Mouse (Mus musculus): Measurements from ENCODE around the gene Cfap97d1.
"Not testable (repeated sequence)": the region's sequence is repeated elsewhere in the genome, so short reads cannot be mapped to it uniquely, and the experiment has no call there.

Gene Cfap97d1

DNA sequence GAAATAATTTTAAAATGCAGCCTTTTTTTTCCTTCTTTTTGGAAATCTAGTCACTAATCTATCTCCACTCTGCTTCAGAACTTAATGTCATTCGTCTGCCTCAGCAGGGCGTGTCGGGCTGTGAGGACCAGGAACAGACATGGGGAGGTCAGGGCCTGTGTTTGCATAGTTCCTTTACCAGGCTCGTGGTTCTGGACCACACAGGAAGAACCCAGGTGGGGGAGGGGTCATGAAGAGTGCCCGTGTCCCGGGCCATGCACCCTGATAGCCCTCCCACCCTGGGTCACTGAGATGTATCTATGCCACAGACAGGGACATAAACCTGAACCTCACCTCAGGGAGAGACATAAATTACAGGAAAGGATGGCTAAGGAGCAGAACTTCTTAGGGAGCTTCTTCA is 9.9 kb upstream of the Cfap97d1 start:
- DNase-seq (ENCODE audit: low spot score): no peak

- DNase-seq (ENCODE audit: low spot score): no peak
These were observed 9.2 kb upstream of the Cfap97d1 start for GRCm38 (mm10) chr11:101974923-101975322.

- no peak for DNase-seq (ENCODE audit: low spot score)
These were observed 7.1 kb upstream of the Cfap97d1 start for GRCm38 (mm10) chr11:101976949-101977348.

DNA sequence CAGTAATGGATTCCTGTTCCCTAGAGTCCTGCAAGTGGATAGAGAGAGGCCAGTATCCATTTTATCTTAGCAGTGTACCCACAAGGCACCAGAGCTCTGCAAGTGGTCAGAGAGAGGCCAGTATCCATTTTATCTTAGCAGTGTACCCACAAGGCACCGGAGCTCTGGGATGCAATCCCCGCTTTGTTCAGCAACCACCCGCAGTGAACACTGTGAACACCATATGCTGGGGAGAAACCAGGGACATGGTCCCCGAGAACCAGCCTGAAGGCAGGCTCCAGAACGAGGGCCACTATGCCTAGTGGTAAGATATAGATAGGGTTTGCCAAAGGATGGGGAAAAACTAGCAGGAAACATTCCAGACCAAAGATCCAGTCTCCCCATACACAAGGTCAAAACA is 4.9 kb upstream of the Cfap97d1 start:
- DNase-seq (ENCODE audit: low spot score): no peak

DNA sequence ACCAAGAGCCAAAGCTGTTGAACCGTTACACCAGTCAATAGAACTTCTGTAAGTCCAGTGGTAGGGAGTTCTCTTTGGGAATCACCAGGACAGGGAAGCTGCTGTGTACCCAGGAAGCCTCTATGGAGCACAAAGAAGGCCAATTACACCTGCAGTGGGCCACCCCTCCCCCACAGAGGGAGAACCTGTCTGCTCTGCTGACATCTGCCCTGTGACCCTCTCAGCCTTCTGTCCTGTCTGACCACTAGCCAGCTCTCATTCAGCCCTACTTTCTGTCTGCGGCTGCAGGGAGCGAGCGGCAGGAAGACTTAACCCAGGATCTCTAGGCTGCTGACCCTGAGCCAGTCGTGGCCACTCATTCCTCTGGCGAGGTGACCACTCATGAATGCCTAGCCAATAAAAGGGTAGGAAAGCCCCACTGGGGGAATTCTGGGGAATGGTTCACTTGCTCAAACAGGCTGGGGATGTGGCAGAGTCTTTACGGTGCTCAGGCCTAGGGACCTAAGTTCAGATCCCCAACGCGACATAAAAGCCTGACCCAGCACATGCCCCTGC is 3.4 kb upstream of the Cfap97d1 start:
- DNase-seq (ENCODE audit: low spot score): no peak

GRCm38 (mm10) chr11:101981850-101982249 is 2.2 kb upstream of the Cfap97d1 start:
- DNase-seq (ENCODE audit: low spot score): no peak

DNA sequence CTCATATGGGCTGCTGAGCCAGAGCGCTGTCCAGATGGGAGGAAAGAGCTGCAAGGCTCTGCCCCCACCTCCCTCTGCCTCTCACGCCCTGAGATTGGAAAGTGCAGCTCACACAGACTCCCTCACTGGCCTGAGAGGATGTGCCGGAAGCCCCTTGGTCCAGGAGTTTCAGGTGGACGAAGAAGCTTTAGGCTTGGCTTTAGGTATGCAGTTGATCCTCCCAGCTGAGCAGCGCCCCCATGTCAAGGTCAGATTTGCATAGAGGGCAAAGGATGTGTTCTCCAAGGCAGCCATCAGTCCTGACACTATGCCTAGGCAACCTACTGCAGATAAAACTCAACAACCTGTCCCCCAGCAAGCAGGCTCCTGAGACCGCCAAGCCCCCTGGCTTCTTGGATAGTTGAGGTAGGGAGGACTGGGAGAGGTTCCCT is 1.1 kb upstream of the Cfap97d1 start:
- DNase-seq (ENCODE audit: low spot score): no peak

DNA sequence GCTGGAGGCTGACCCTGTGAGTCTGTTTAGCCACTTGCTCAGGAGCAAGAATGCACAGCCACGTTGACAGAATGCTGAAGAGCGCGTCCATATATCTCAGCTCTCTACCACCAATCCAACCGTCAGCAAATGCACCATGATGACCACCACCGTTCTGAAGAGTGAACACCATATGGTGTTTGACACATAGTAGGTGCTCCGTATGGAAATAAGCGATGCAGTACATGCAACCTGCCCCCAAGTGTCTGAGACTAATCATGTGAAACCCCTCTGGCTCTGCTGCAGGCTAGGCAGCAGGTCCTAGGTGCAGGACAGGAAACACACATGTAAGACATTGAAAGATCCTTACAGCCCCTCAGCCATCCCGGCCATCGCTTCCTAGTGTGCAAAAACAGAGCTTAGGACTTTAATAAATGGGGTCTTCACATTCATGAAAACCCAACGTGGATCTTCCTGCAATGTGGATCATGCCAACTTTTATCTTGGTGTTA is 603 bp upstream of the Cfap97d1 start:
- no peak for DNase-seq (ENCODE audit: low spot score)

DNA sequence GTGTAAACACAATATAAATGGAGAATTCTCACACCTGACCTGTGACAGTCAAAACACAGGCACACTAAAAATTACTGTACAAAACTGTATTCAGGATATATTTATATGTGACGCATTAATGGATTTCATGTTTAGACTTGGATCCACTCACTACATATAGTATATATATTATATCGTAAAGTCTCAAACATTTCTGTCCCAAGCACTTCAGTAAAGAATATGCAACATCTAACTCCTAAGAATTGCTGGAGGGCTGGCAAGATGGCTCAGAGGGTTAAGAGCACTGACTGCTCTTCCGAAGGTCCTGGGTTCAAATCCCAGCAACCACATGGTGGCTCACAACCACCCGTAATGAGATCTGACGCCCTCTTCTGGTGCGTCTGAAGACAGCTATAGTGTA is 1.4 kb downstream of the Cfap97d1 start:
- not testable (repeated sequence) for DNase-seq (ENCODE audit: low spot score)

DNA sequence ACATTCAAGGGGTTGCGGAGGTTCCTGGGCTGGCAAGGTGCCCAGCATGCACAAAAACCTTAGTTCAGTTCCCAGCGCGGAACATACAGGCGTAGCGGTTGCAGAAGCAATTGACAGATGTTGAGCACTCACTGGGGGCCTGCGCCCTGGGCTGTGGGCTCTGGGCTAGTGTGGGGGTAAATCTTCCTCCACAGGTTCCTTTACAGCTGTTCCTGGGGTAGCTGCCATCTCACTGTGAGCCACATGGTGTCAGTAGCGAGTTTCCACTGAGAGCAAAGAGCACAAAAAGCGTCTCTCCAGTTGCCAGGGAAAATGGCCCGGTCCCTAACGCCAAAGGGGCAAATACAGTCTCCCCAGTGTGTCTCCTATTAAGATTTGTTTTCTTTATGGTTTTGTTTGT is 1.9 kb downstream of the Cfap97d1 start:
- peak; percentile 81 for DNase-seq (ENCODE audit: low spot score)

DNA sequence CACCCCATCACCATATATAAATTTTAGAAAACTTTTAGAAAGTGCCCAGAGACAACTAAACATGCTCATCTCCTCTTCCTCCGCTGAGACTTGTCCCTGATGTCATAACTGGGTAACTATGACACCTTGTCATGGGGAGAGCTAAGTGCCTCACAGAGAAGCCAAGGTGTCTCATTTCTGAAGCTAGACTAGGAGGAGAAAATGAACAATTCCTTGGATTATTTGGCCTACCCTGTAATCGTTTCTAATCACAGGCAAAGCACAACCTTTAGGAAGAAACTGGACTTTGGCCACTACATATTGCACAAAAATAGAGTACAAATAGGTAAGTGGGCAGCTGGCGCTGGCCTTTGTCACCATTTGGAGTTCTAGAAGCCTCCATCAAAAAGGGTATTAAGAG is 2.8 kb downstream of the Cfap97d1 start, which contains the start of gene Dusp3:
Gene Dusp3, minus strand, starts transcription at position 101 of the 400 bp plus-strand sequence.
- DNase-seq (ENCODE audit: low spot score): no peak

DNA sequence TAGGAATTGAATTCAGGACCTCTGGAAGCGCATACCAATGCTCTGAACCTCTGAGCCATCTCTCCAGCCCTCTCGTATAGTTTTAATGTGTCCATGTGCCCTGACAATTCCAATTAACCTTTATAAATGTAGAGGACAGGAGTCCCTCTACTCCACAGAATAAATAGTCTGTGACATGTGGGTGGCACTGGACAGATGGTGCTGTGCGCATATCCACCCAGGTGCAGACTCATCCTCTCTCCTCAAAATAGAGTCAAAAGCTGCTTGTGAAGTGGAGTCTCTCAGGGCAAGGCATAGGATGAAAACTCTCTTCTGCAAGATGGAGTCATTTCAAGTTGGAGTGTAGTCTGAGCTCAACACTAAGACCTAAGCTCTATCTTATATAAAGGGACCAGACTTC is 6.2 kb downstream of the Cfap97d1 start:
- DNase-seq (ENCODE audit: low spot score): no peak

- DNase-seq (ENCODE audit: low spot score): no peak
These were observed 7.7 kb downstream of the Cfap97d1 start for GRCm38 (mm10) chr11:101991813-101992212.

DNA sequence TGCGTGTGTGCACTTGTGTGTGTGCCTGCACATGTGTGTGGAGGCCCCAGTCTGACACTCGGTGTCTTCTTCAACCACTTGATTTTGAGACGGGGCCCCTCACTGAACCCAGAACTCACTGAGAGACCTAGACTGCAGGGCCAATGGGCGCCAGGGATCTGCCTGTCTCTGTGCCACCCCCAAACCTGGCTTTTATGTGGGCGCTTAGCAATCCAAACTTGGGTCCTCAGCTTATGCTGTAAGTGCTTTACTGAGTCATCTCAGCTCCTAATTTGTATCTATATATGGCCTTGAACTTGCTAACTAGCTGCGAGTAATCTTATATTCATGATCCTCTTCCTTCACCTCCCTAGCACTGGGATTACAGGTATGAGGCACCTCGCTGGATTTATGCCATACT is 8.3 kb downstream of the Cfap97d1 start:
- no peak for DNase-seq (ENCODE audit: low spot score)

- DNase-seq (ENCODE audit: low spot score): no peak
These were observed 10.0 kb downstream of the Cfap97d1 start for GRCm38 (mm10) chr11:101994100-101994499.

- no peak for DNase-seq (ENCODE audit: low spot score)
These were observed 11.9 kb downstream of the Cfap97d1 start for GRCm38 (mm10) chr11:101995938-101996337.

- no peak for DNase-seq (ENCODE audit: low spot score)
These were observed 14.2 kb downstream of the Cfap97d1 start for GRCm38 (mm10) chr11:101998258-101998657.

DNA sequence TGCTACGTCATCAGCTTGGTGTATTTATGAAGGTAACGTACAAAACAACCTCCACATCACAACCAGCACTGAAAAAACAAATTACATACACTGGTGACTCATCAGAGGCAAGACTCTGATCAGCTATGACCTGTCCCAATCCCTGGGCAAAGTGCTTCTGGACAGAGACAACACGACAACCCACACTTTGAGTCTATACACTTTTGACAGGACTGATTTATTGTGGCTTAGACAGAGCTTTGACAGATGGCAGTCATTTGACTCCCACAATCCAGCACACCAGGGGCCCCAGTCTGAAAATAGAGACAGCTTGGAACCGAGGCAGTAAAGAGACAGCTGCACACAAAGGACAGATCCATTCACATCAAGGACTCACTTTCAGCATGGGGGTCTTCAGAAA is 15.4 kb downstream of the Cfap97d1 start:
- DNase-seq (ENCODE audit: low spot score): no peak

DNA sequence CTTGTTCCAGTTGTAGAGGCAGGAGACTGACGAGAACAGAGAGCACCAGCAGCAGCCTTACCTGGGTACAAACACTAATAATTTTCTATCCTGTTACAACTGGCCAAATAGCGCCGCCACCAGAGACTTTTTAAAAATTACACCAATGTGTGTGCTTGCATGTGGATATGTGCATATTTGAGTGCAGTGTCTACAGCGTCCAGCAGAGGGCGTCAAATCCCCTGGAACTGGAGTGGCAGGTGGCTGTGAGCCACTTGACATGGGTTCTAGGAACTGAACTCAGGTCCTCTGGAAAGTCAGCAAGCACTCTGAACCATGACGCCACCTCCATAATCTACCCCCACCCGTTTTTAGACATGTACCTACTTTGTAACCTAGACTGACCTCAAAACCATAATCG is 20.2 kb downstream of the Cfap97d1 start:
- DNase-seq (ENCODE audit: low spot score): no peak

DNA sequence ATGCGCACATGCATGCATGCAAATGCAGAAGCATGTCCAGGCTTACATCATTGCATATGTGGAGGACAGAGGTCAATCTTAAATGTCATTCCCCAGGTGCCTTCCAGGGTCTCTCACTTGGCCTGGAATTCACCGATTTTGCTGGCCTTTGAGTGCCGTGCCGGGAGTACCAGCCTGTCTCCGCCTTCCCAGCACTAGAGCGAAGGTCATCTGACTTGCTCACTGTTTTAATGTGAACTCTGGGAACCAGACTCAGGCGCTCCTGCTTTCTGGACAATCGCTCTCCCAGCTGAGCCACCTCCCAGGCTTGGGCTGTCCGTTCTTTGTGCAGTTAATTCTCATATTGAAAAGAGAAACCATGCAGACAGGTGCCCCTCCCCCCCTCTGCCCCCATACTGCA is 22.2 kb downstream of the Cfap97d1 start:
- no peak for DNase-seq (ENCODE audit: low spot score)

DNA sequence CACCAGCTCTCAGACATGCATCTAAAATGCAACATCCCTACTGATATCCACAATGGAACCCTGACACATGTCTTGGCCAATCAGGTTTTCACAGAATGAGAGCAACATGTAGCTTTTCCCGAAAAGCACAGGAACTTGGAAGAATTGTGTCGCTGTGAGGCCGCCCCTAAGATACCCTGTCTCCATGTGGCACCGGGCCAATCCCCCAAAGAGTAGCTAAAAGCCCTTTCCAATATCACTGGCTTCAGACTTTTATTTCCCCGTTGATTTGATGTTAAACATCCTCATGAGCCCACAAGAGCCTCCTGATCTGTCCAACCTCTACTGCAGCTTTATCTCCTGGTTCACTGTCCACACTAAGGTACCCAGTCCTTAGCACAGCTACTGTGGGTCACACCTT is 22.6 kb downstream of the Cfap97d1 start:
- no peak for DNase-seq (ENCODE audit: low spot score)

DNA sequence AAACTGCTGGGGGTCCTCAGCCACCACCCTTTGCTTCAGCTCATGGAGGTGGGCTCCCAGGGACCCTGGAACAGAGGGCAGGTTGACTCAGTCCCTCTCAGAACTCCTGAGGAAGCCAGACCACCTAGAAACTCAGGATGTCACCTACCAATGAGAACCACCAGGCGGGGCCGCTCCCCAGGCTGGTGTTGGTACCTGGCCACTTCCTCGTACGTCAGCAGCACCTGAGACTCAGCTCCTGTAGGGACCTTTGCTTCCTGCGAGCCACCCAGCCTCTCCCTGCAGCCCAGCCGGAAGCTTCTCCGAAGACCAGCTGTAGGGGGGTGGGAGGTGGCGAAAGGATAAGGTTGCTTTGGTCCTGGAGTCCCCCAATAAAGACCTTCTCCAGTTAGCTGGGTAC is 24.3 kb downstream of the Cfap97d1 start:
- DNase-seq (ENCODE audit: low spot score): no peak

GRCm38 (mm10) chr11:102008954-102009637 is 25.0 kb downstream of the Cfap97d1 start:
- no peak for DNase-seq (ENCODE audit: low spot score)

DNA sequence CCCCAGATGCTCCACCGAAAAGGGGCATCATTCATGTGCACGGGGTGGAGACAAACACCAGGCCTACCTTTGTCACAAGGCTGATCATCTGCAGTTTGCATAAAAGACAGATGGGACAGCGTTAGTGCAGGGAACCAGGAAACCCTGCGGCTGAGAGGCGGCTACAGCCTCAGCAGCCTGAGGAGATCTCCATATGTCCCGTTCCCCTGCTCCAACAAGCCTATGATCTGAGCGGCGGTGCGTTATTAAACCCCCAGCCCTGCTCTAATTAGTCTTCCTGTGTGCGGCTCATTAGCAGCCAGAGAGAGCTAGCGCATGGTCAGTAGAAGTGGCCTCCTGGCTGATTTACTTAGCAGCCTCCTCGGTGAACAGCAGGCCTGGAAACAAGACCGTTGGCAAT is 26.1 kb downstream of the Cfap97d1 start:
- DNase-seq (ENCODE audit: low spot score): no peak

Data from ovary, postnatal 14 days (tissue).